Mouse (Mus musculus) midbrain, embryonic 16.5 days (tissue): ENCODE data around the gene Orm3. TPM values are rescaled to one million over a fixed set of nuclear protein-coding genes. Genes with fewer than 3 reads are reported as not detected.

Source experiments
- ATAC-seq: fragments of 200-750 bp; cut with Nextera tagmentation; 2 replicates; pipeline ENCODE4 v1.8.0; 2017; ENCODE audit warnings: moderate TSS enrichment
- H3K27ac ChIP-seq: fragments of 300-500 bp; sonication (generic); 2 replicates; pipeline ENCODE4 v1.5.1; 2014; ENCODE audit warnings: mild to moderate bottlenecking, low read length, mixed read lengths
- H3K27me3 ChIP-seq: fragments of 300-500 bp; sonication (generic); 2 replicates; pipeline ENCODE4 v1.6.1; 2014; ENCODE audit warnings: low read depth, low read length, mixed read lengths; ENCODE audit not compliant: control insufficient read depth, insufficient read depth
- H3K36me3 ChIP-seq: fragments of 300-500 bp; sonication (generic); 2 replicates; pipeline ENCODE4 v1.6.1; 2014; ENCODE audit warnings: mild to moderate bottlenecking, low read length, moderate library complexity, mixed read lengths; ENCODE audit not compliant: control insufficient read depth, insufficient read depth
- H3K4me1 ChIP-seq: fragments of 300-500 bp; sonication (generic); 2 replicates; pipeline ENCODE4 v1.6.1; 2014; ENCODE audit warnings: mild to moderate bottlenecking, low read length, mixed read lengths; ENCODE audit not compliant: control insufficient read depth, insufficient read depth
- H3K4me2 ChIP-seq: fragments of 300-500 bp; sonication (generic); 2 replicates; pipeline ENCODE4 v1.6.1; 2014; ENCODE audit warnings: mild to moderate bottlenecking, low read length, mixed read lengths
- H3K4me3 ChIP-seq: fragments of 300-500 bp; sonication (generic); 2 replicates; pipeline ENCODE4 v1.5.1; 2014; ENCODE audit warnings: low read depth, mild to moderate bottlenecking, low read length, moderate library complexity, mixed read lengths
- H3K9ac ChIP-seq: fragments of 300-500 bp; sonication (generic); 2 replicates; pipeline ENCODE4 v1.6.1; 2014; ENCODE audit warnings: low read depth, low read length, mixed read lengths
- H3K9me3 ChIP-seq: fragments of 300-500 bp; sonication (generic); replicated peaks from 2 replicates; pipeline ENCODE4 v1.6.1; 2014; ENCODE audit warnings: mild to moderate bottlenecking, low read length, mixed read lengths; ENCODE audit not compliant: control insufficient read depth, poor library complexity, severe bottlenecking
- WGBS: fragments of 180-500 bp; shearing (Covaris S2); extraction: QIAGEN DNeasy Blood & Tissue Kit; methylation state at CpG from one replicate; pipeline ENCODE4 v1.1.7; 2014; 5-methylcytosine and 5-hydroxymethylcytosine counted together
- polyA plus RNA-seq: library from polyadenylated mRNA; unstranded; fragments of >200 nt; fragmentation: Nextera tagmentation; extraction: Ambion mirVana; gene quantifications from 2 replicates; pipeline ENCODE4 v1.2.1, GENCODE M21; 2015

Gene Orm3
- polyA plus RNA-seq, 1 experiment from 2014 or later, result not detected

- WGBS, result 35% methylated on average over 11 of the region's 11 CpGs
- peak; percentile 61 for ATAC-seq
- H3K4me2 ChIP-seq, result no peak overlapping the region
These were observed 34.0 kb downstream of the Orm3 start for GRCm38 (mm10) chr4:63389887-63390528.

GRCm38 (mm10) chr4:63391322-63391721, 35.4 kb downstream of the Orm3 start:
- no peak overlapping the region for H3K27ac ChIP-seq
- no peak overlapping the region for H3K9ac ChIP-seq
- H3K4me1 ChIP-seq, result peaks cover 6% of the 10 kb centered on the region; the same call in 1 of the 2 replicates
- ATAC-seq, result no peak
- H3K4me3 ChIP-seq, result no peak overlapping the region
- H3K36me3 ChIP-seq, result peaks cover 2% of the 10 kb centered on the region; the same call in 1 of the 2 replicates
- WGBS, result 93% methylated on average over 6 of the region's 6 CpGs
- no peak overlapping the region for H3K4me2 ChIP-seq
- H3K27me3 ChIP-seq, result no peaks in the 10 kb centered on the region
- H3K9me3 ChIP-seq, result no peaks in the 10 kb centered on the region

More at GRCm38 (mm10) chr4:63389887-63390528, 34.0 kb downstream of the Orm3 start:
- no peaks in the 10 kb centered on the region for H3K9me3 ChIP-seq
- no peak overlapping the region for H3K9ac ChIP-seq
- H3K27me3 ChIP-seq, result no peaks in the 10 kb centered on the region
- peak overlapping the region; percentile 58 for H3K27ac ChIP-seq
- no peak overlapping the region for H3K4me3 ChIP-seq
- H3K4me1 ChIP-seq, result peaks cover 6% of the 10 kb centered on the region; the same call in 1 of the 2 replicates
- peaks cover 2% of the 10 kb centered on the region; the same call in 1 of the 2 replicates for H3K36me3 ChIP-seq

DNA sequence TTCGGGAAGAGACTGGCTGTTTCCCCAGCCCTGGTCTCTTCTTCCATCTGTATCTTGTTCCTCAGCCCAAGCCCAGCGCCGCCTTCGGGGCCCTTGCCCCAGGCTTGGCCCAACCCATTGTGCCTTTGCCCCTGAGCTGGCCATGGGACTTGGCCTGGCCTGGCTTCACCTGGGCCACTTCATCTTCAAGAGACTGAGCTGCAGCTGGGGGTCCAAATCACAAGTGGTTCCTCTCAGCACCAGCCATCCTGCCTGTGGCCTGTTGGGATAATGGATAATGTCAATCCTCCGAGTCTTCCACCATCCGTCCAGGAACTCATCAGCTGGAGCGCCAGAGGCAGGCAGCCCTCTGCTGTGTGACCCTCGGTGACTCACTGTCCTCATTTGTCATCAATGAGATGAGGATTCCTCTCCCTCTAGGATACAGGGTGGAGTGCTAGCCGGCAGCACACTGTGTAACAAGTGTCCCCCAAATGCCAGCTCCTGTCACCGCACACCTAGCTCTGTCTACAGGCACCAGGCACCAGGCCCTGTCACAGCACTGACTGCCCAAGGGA, 42.1 kb downstream of the Orm3 start:
- H3K9ac ChIP-seq, result no peak overlapping the region
- H3K4me3 ChIP-seq, result no peak overlapping the region
- H3K27me3 ChIP-seq, result no peaks in the 10 kb centered on the region
- ATAC-seq, result no peak
- no peak overlapping the region for H3K27ac ChIP-seq
- H3K4me2 ChIP-seq, result no peak overlapping the region
- peaks cover 2% of the 10 kb centered on the region; the same call in 1 of the 2 replicates for H3K36me3 ChIP-seq
- WGBS, result 85% methylated on average over 10 of the region's 10 CpGs
- H3K4me1 ChIP-seq, result peaks cover 4% of the 10 kb centered on the region
- no peaks in the 10 kb centered on the region for H3K9me3 ChIP-seq

DNA sequence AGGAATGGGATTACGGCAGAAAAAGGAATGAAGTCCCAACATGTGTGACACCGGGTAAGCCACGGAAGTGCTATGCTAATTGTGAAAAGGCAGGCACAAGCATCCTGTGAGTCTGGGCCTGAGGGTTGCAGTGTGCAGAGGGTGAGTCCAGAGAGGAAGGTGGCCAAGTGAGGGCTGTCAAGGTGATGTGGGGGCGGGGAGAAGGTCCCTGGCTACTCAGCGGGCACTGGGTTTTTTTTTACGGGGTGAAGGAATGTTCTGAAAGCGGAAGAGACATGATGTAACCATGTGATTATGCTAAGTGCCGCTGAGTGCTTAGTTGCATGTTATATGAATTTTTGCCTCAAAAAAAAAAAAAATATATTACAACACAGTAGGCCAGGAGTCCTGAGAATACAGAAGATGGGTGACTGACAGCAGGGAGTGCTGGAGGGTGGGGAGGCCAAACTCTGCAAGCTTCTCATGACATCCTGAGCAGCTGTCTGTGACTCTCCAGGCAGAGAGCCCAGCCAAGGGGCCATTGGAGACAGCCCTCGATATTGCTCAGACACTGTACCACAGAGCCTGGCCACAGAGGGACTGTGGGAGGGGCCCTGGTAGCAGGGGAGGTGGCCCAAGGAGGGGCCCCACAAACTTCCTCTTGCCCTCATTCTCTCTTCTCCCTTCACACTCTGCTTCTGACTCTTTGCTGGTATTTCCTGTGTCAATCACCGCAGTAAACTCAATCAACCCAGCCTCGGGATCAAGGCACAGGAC, 43.1 kb downstream of the Orm3 start:
- no peak overlapping the region for H3K27ac ChIP-seq
- no peaks in the 10 kb centered on the region; the same call in 1 of the 2 replicates for H3K36me3 ChIP-seq
- H3K9me3 ChIP-seq, result no peaks in the 10 kb centered on the region
- no peaks in the 10 kb centered on the region for H3K27me3 ChIP-seq
- peaks cover 13% of the 10 kb centered on the region for H3K4me1 ChIP-seq
- WGBS, result 74% methylated on average over 11 of the region's 11 CpGs
- no peak for ATAC-seq
- H3K4me3 ChIP-seq, result no peak overlapping the region
- no peak overlapping the region for H3K4me2 ChIP-seq
- no peak overlapping the region; the same call in 1 of the 2 replicates for H3K9ac ChIP-seq

GRCm38 (mm10) chr4:63399691-63400270, 43.8 kb downstream of the Orm3 start:
- no peaks in the 10 kb centered on the region for H3K9me3 ChIP-seq
- H3K27me3 ChIP-seq, result no peaks in the 10 kb centered on the region
- H3K4me2 ChIP-seq, result no peak overlapping the region
- no peak for ATAC-seq
- WGBS, result 51% methylated on average over 8 of the region's 8 CpGs
- no peaks in the 10 kb centered on the region; the same call in 1 of the 2 replicates for H3K36me3 ChIP-seq
- no peak overlapping the region; the same call in 1 of the 2 replicates for H3K9ac ChIP-seq
- H3K4me1 ChIP-seq, result peaks cover 18% of the 10 kb centered on the region
- no peak overlapping the region for H3K27ac ChIP-seq
- H3K4me3 ChIP-seq, result no peak overlapping the region

DNA sequence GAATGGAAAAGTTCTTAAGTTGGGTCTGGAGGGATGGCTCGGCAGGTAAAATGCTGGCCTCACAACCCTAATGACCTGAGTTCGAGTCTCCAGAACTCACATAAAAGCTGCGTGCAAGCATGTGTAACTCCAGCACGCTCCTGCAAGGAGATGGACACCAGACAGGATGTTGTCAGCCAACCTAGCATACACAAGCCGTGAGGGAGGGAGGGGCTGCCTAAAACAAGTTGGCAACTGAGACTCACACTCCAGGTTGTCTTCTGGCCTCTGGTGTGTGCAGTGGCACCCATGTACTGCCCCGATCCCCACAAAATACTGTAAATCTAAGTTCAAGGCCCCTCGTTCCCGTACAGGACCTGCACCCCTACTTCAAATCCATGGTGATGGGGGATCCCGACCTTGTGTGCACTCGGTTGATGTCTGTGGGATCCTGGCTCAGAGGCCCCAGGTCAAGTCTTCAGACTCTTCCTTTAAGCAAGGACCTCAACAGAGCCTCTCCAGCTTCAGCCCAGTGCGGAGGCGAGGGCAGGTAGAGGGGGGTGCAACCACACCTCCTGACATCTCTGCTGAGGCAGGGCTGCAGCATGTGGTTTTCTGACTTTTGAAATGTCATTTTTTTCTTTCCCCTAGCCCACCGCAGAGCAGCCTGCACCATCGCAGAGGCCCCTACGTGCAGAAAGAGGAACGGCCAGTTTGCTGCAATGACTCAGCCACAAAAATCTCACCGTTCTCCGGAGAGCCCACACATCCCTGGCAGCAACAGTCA, 44.8 kb downstream of the Orm3 start:
- 93% methylated on average over 18 of the region's 18 CpGs for WGBS
- H3K4me1 ChIP-seq, result peaks cover 25% of the 10 kb centered on the region

DNA sequence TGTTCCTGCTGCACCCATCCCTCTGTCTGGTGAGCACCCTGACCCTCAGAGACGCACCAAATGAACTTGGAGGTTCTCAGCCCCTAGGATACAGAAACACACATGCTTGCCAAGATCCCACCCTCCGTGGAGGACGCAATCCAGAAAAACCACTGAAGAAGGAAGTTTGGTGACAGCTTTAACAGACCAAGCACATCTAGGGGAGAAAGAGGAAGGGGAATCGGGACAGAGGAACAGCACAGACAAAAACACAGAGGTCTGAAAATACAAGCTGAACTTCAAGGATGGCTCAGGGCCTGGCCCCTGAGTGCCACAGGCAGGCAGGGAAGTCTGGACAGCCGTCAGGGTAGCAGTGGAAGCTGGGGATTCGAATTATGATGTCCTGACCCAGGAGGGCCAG, 45.7 kb downstream of the Orm3 start:
- H3K9me3 ChIP-seq, result no peaks in the 10 kb centered on the region
- no peak for ATAC-seq
- no peak overlapping the region for H3K4me2 ChIP-seq
- no peak overlapping the region for H3K27ac ChIP-seq
- 76% methylated on average over 6 of the region's 6 CpGs for WGBS
- H3K36me3 ChIP-seq, result no peaks in the 10 kb centered on the region
- no peaks in the 10 kb centered on the region for H3K27me3 ChIP-seq
- no peak overlapping the region for H3K9ac ChIP-seq
- H3K4me3 ChIP-seq, result no peak overlapping the region
- peaks cover 25% of the 10 kb centered on the region for H3K4me1 ChIP-seq

More for the DNA sequence above, 44.8 kb downstream of the Orm3 start:
- no peak for ATAC-seq
- Histone ChIP-seq H3K9me3 (no peaks in the 10 kb centered on the region), H3K9ac (no peak overlapping the region), H3K4me2 (no peak overlapping the region), H3K4me3 (no peak overlapping the region), H3K27ac (no peak overlapping the region), H3K36me3 (no peaks in the 10 kb centered on the region), H3K27me3 (no peaks in the 10 kb centered on the region)

DNA sequence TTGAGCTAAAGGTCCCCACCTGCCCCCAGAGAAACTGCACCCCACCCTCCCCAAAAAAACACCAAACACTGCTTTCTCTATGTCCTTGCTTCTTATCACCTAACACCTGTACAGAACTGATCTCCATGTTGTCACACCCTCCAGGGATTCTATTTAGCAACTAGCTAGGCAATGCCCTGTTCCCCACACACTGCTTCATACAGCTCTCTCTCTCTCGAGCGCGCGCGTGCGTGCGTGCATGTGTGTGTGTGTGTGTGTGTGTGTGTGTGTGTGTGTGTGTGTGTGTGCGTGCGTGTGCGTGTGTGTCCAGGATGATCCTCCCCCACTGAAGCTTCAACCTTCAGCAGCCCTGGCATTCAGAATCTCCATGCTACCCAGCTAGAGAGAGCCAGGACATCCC, 46.1 kb downstream of the Orm3 start:
- Histone ChIP-seq H3K27me3 (no peaks in the 10 kb centered on the region), H3K27ac (no peak overlapping the region)
- WGBS, result 99% methylated on average over 8 of the region's 10 CpGs

More for the DNA sequence above, 46.1 kb downstream of the Orm3 start:
- H3K4me2 ChIP-seq, result no peak overlapping the region
- no peak overlapping the region for H3K4me3 ChIP-seq
- H3K36me3 ChIP-seq, result no peaks in the 10 kb centered on the region
- peaks cover 25% of the 10 kb centered on the region for H3K4me1 ChIP-seq
- ATAC-seq, result no peak
- no peaks in the 10 kb centered on the region for H3K9me3 ChIP-seq
- H3K9ac ChIP-seq, result no peak overlapping the region
